In the genomic region with DNA sequence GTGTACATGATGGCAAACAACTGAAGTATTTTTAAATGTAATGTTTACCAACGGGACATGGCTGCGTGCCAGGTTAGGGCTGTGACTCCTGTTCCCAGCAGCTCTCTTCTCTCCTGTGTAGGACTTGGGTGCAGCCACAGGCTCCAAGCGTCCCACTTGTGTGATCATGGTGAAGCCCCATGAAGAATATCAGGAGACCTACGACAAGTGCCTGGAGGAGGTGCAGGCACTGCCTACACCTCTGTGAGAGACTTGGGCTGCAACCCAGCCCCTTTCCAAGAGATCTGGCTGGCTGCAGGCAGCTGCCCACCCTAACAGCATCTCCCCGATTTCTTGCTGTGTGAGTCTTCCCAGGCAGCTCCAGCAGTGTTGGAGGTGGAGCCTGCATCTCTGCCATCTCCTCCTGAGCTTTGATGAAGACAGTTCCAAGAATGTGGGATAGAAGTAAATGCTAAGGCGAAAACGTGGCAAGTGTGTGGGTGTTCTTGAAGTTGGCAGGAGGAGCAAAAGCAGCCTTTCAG, we compare ENCODE assay signal across 13 mouse cellular contexts. TPM values are rescaled to one million over a fixed set of nuclear protein-coding genes. Genes with fewer than 3 reads are reported as not detected.
A peak's percentile ranks its signal among the peaks of the same experiment; 100 is the strongest.
DNase-seq lines count a peak whose midpoint lies in the region; ATAC-seq and TF ChIP-seq lines count a peak whose summit lies in the region.
"Had no signal": no experiment of that assay in that cellular context is flagged by ENCODE, and none has a peak within 500 bp of the region (broad histone marks: within the 10 kb centered on the region; RNA-seq: fewer than 3 reads in every experiment).

No protein-coding gene starts in this region.

- ATAC-seq in hindbrain, embryonic 16.5 days: no peak
- ATAC-seq: CD4-positive, CD25-positive, alpha-beta regulatory T cell, adult 4 months had no signal

- no peak overlapping the region for H3K9ac ChIP-seq in hindbrain, embryonic 16.5 days (ENCODE audit: low read depth, low read length)
- H3K9ac ChIP-seq: lung, embryonic 14.5 days; midbrain, embryonic 12.5 days had no signal

- H3K27me3 ChIP-seq in hindbrain, embryonic 16.5 days (replicated peaks; ENCODE audit: control insufficient read depth, insufficient read depth, low read length): no peaks in the 10 kb centered on the region
- H3K27me3 ChIP-seq: midbrain, embryonic 12.5 days had no signal

- H3K4me1 ChIP-seq in lung, adult 2 months (ENCODE audit: control insufficient read depth, insufficient read depth, low read length): peaks cover 7% of the 10 kb centered on the region
- H3K4me1 ChIP-seq in hindbrain, embryonic 16.5 days (ENCODE audit: control insufficient read depth, insufficient read depth, low read depth, low read length): peaks cover 11% of the 10 kb centered on the region

- intact Hi-C loops in left cerebral cortex, postnatal 25 days (cut with DNase I): no loop called here

- 63% methylated on average over 7 of the region's 7 CpGs for WGBS in lung, adult 2 months
- WGBS in hindbrain, embryonic 16.5 days: 88% methylated on average over 7 of the region's 7 CpGs

- peak; percentile 68 to 72 for DNase-seq in lung, adult 18-20 months
- no peak for DNase-seq in lung, adult 2 months
- DNase-seq in frontal cortex, postnatal 10 days (ENCODE audit: low spot score in 2 of 2): peak; percentile 35 to 70
- peak; percentile 77 to 98 for DNase-seq in left cerebral cortex, postnatal 25 days (ENCODE audit: low spot score in 2 of 2)
- DNase-seq in telencephalon, adult 2 months (ENCODE audit: low read depth, low spot score): peak; percentile 98
- DNase-seq in B cell, adult 2 months: no peak
- DNase-seq: cerebellum, adult 9-11 months; lung, embryonic 14.5 days; thymus, postnatal 36 days had no signal

- no peak for TF ChIP-seq CTCF in lung, adult 2 months (IDR thresholded peaks at IDR 0.05; ENCODE audit: insufficient read depth, low read length)

- H3K4me2 ChIP-seq in hindbrain, embryonic 16.5 days (ENCODE audit: low read length): no peak overlapping the region
- H3K4me2 ChIP-seq: lung, embryonic 14.5 days; midbrain, embryonic 12.5 days had no signal

- peaks cover 35% of the 10 kb centered on the region for H3K36me3 ChIP-seq in hindbrain, embryonic 16.5 days (ENCODE audit: control insufficient read depth, insufficient read depth, low read length)

- no peak for TF ChIP-seq POLR2A in lung, adult 2 months (IDR thresholded peaks at IDR 0.05; ENCODE audit: borderline replicate concordance, extremely low read depth, low read depth, low read length)

- no peak overlapping the region for H3K27ac ChIP-seq in hindbrain, embryonic 16.5 days (ENCODE audit: low read depth, low read length)
- H3K27ac ChIP-seq: limb, embryonic 10.5 days; midbrain, embryonic 12.5 days had no signal

- no peak overlapping the region for H3K4me3 ChIP-seq in lung, adult 2 months (replicated peaks; ENCODE audit: extremely low read depth, low read depth, low read length)
- no peak overlapping the region for H3K4me3 ChIP-seq in hindbrain, embryonic 16.5 days (ENCODE audit: low read length)
- H3K4me3 ChIP-seq: limb, embryonic 10.5 days; midbrain, embryonic 12.5 days had no signal

- no peaks in the 10 kb centered on the region for H3K9me3 ChIP-seq in hindbrain, embryonic 16.5 days (ENCODE audit: control insufficient read depth, low read length)
- H3K9me3 ChIP-seq: limb, embryonic 10.5 days; midbrain, embryonic 12.5 days had no signal

RNA-seq across cellular contexts. Expression of a gene that starts 3.5 kb away (rescaled TPM):
- polyA plus RNA-seq in lung, adult 2 months (2012; rRNA removed): 22.6 and 33.3 TPM in 2 replicates
- total RNA-seq in left cerebral cortex, postnatal 25 days (2021): 10 to 100 TPM; 39.3 to 47.6 TPM
- polyA plus RNA-seq in hindbrain, embryonic 16.5 days (2015; fragmentation: Nextera tagmentation; extraction: Ambion mirVana): 98.4 and 103 TPM in 2 replicates

RNA-seq across cellular contexts. Expression of a gene that starts 12.7 kb away (rescaled TPM):
- polyA plus RNA-seq in lung, adult 2 months (2012; rRNA removed): 64.9 and 65.8 TPM in 2 replicates
- 10 to 100 TPM; 55.0 to 60.7 TPM for total RNA-seq in left cerebral cortex, postnatal 25 days (2021)
- polyA plus RNA-seq in hindbrain, embryonic 16.5 days (2015; fragmentation: Nextera tagmentation; extraction: Ambion mirVana): 79.8 and 82.2 TPM in 2 replicates

RNA-seq across cellular contexts. Expression of a gene that starts 16.4 kb away (rescaled TPM):
- polyA plus RNA-seq in lung, adult 2 months (2012; rRNA removed): 174 and 289 TPM in 2 replicates
- total RNA-seq in left cerebral cortex, postnatal 25 days (2021): 100 to 1,000 TPM; 116 to 129 TPM
- polyA plus RNA-seq in hindbrain, embryonic 16.5 days (2015; fragmentation: Nextera tagmentation; extraction: Ambion mirVana): 221 and 253 TPM in 2 replicates

RNA-seq across cellular contexts. Expression of a gene that starts 27.6 kb away (rescaled TPM):
- 43.7 and 45.9 TPM in 2 replicates for polyA plus RNA-seq in lung, adult 2 months (2012; rRNA removed)
- total RNA-seq in left cerebral cortex, postnatal 25 days (2021): 10 to 100 TPM in 1 of 2 experiments, 1 to 10 TPM in 1; 10.0 to 10.8 TPM
- polyA plus RNA-seq in hindbrain, embryonic 16.5 days (2015; fragmentation: Nextera tagmentation; extraction: Ambion mirVana): 31.1 and 34.1 TPM in 2 replicates

RNA-seq across cellular contexts. Expression of a gene that starts 27.7 kb away (rescaled TPM):
- polyA plus RNA-seq in lung, adult 2 months (2012; rRNA removed): 9.1 and 13.2 TPM in 2 replicates
- total RNA-seq in left cerebral cortex, postnatal 25 days (2021): 1 to 10 TPM; 1.1 to 1.7 TPM
- polyA plus RNA-seq in hindbrain, embryonic 16.5 days (2015; fragmentation: Nextera tagmentation; extraction: Ambion mirVana): 1.4 and 1.8 TPM in 2 replicates

Comparison
In these comparisons a context has a peak if more than half of its experiments do, and no peak if none do; other contexts are left out.
1. DNase-seq: peak in lung, adult 18-20 months (2 of 2), frontal cortex, postnatal 10 days (2 of 2), left cerebral cortex, postnatal 25 days (2 of 2) and telencephalon, adult 2 months (single experiment); none in lung, adult 2 months (single experiment) and B cell, adult 2 months (0 of 2).